Mouse (Mus musculus): ENCODE results near the gene Cabp7. TPM values are rescaled to one million over a fixed set of nuclear protein-coding genes. Genes with fewer than 3 reads are reported as not detected.

Gene Cabp7
- polyA plus RNA-seq, 1 experiment from 2014 or later: 0.17 TPM

- no peak overlapping the region for H3K9ac ChIP-seq
- DNase-seq (peak; percentile 96), ATAC-seq (ENCODE audit: insufficient read depth) (peak; percentile 95)
Observed at GRCm38 (mm10) chr11:4697043-4697983, 49.3 kb downstream of the Cabp7 start.

GRCm38 (mm10) chr11:4692162-4692561, 54.4 kb downstream of the Cabp7 start:
- 87% methylated on average over 11 of the region's 11 CpGs for WGBS
- no peak for DNase-seq
- no peaks in the 10 kb centered on the region for H3K36me3 ChIP-seq (ENCODE audit: insufficient read depth)

More at GRCm38 (mm10) chr11:4697043-4697983, 49.3 kb downstream of the Cabp7 start:
- Histone ChIP-seq H3K9me3 (ENCODE audit: low read depth, low read length) (no peaks in the 10 kb centered on the region), H3K4me3 (ENCODE audit: low read depth, low read length) (no peak overlapping the region), H3K36me3 (ENCODE audit: insufficient read depth) (peaks cover 18% of the 10 kb centered on the region), H3K4me2 (no peak overlapping the region), H3K27me3 (ENCODE audit: insufficient read depth, low read length) (no peaks in the 10 kb centered on the region), H3K4me1 (ENCODE audit: insufficient read depth) (no peaks in the 10 kb centered on the region), H3K27ac (ENCODE audit: low read depth) (no peak overlapping the region)
- peak; percentile 61 for TF ChIP-seq CTCF (IDR thresholded peaks at IDR 0.05; ENCODE audit: low read depth)
- WGBS: 26% methylated on average over 7 of the region's 7 CpGs

GRCm38 (mm10) chr11:4691213-4691612, 55.4 kb downstream of the Cabp7 start:
- no peaks in the 10 kb centered on the region; the same call in 1 of the 2 replicates for H3K4me1 ChIP-seq (ENCODE audit: insufficient read depth)
- H3K27ac ChIP-seq (ENCODE audit: low read depth): no peak overlapping the region
- 51% methylated on average over 10 of the region's 10 CpGs for whole genome bisulfite sequencing
- DNase-seq: no peak
- H3K27me3 ChIP-seq (ENCODE audit: insufficient read depth, low read length): no peaks in the 10 kb centered on the region
- no peak overlapping the region for H3K4me3 ChIP-seq (ENCODE audit: low read depth, low read length)
- no peak for ATAC-seq (ENCODE audit: insufficient read depth)
- no peak overlapping the region for H3K4me2 ChIP-seq
- H3K9ac ChIP-seq: no peak overlapping the region
- TF ChIP-seq CTCF (IDR thresholded peaks at IDR 0.05; ENCODE audit: low read depth): no peak
- no peaks in the 10 kb centered on the region for H3K36me3 ChIP-seq (ENCODE audit: insufficient read depth)
- H3K9me3 ChIP-seq (ENCODE audit: low read depth, low read length): no peaks in the 10 kb centered on the region

More at GRCm38 (mm10) chr11:4692162-4692561, 54.4 kb downstream of the Cabp7 start:
- Histone ChIP-seq H3K4me1 (ENCODE audit: insufficient read depth) (no peaks in the 10 kb centered on the region; the same call in 1 of the 2 replicates), H3K27me3 (ENCODE audit: insufficient read depth, low read length) (no peaks in the 10 kb centered on the region), H3K27ac (ENCODE audit: low read depth) (no peak overlapping the region), H3K4me3 (ENCODE audit: low read depth, low read length) (no peak overlapping the region), H3K9me3 (ENCODE audit: low read depth, low read length) (no peaks in the 10 kb centered on the region), H3K9ac (no peak overlapping the region), H3K4me2 (no peak overlapping the region)
- ATAC-seq (ENCODE audit: insufficient read depth): no peak
- TF ChIP-seq CTCF (IDR thresholded peaks at IDR 0.05; ENCODE audit: low read depth): no peak

GRCm38 (mm10) chr11:4690353-4690752, 56.2 kb downstream of the Cabp7 start:
- Histone ChIP-seq H3K9ac (no peak overlapping the region), H3K27me3 (ENCODE audit: insufficient read depth, low read length) (no peaks in the 10 kb centered on the region), H3K4me3 (ENCODE audit: low read depth, low read length) (no peak overlapping the region), H3K9me3 (ENCODE audit: low read depth, low read length) (no peaks in the 10 kb centered on the region), H3K4me2 (no peak overlapping the region), H3K4me1 (ENCODE audit: insufficient read depth) (no peaks in the 10 kb centered on the region; the same call in 1 of the 2 replicates), H3K36me3 (ENCODE audit: insufficient read depth) (no peaks in the 10 kb centered on the region), H3K27ac (ENCODE audit: low read depth) (no peak overlapping the region)
- no peak for ATAC-seq (ENCODE audit: insufficient read depth)
- no peak for DNase-seq
- no peak for TF ChIP-seq CTCF (IDR thresholded peaks at IDR 0.05; ENCODE audit: low read depth)
- 83% methylated on average over 7 of the region's 7 CpGs for WGBS

- DNase-seq (no peak), ATAC-seq (ENCODE audit: insufficient read depth) (no peak)
- no peak for TF ChIP-seq CTCF (IDR thresholded peaks at IDR 0.05; ENCODE audit: low read depth)
- H3K27me3 ChIP-seq (ENCODE audit: insufficient read depth, low read length): no peaks in the 10 kb centered on the region
- no peak overlapping the region for H3K4me2 ChIP-seq
- no peaks in the 10 kb centered on the region for H3K36me3 ChIP-seq (ENCODE audit: insufficient read depth)
- H3K4me3 ChIP-seq (ENCODE audit: low read depth, low read length): no peak overlapping the region
- H3K9ac ChIP-seq: no peak overlapping the region; the same call in 1 of the 2 replicates
- no peaks in the 10 kb centered on the region; the same call in 1 of the 2 replicates for H3K4me1 ChIP-seq (ENCODE audit: insufficient read depth)
- 44% methylated on average over 11 of the region's 11 CpGs for WGBS
- H3K9me3 ChIP-seq (ENCODE audit: low read depth, low read length): no peaks in the 10 kb centered on the region
- no peak overlapping the region for H3K27ac ChIP-seq (ENCODE audit: low read depth)
Observed at GRCm38 (mm10) chr11:4688632-4689380, 57.8 kb downstream of the Cabp7 start.

GRCm38 (mm10) chr11:4687874-4688273, 58.7 kb downstream of the Cabp7 start:
- peaks cover 7% of the 10 kb centered on the region for H3K36me3 ChIP-seq (ENCODE audit: insufficient read depth)
- H3K27ac ChIP-seq (ENCODE audit: low read depth): no peak overlapping the region
- no peaks in the 10 kb centered on the region for H3K9me3 ChIP-seq (ENCODE audit: low read depth, low read length)
- no peak overlapping the region for H3K9ac ChIP-seq
- DNase-seq (no peak), ATAC-seq (ENCODE audit: insufficient read depth) (no peak)
- H3K4me1 ChIP-seq (ENCODE audit: insufficient read depth): no peaks in the 10 kb centered on the region; the same call in 1 of the 2 replicates
- no peak overlapping the region for H3K4me2 ChIP-seq
- TF ChIP-seq CTCF (IDR thresholded peaks at IDR 0.05; ENCODE audit: low read depth): no peak
- H3K27me3 ChIP-seq (ENCODE audit: insufficient read depth, low read length): no peaks in the 10 kb centered on the region
- 20% methylated on average over 3 of the region's 3 CpGs for WGBS
- H3K4me3 ChIP-seq (ENCODE audit: low read depth, low read length): no peak overlapping the region

GRCm38 (mm10) chr11:4687027-4687426, 59.6 kb downstream of the Cabp7 start:
- DNase-seq: no peak
- Histone ChIP-seq H3K27ac (ENCODE audit: low read depth) (no peak overlapping the region), H3K4me3 (ENCODE audit: low read depth, low read length) (no peak overlapping the region), H3K27me3 (ENCODE audit: insufficient read depth, low read length) (no peaks in the 10 kb centered on the region), H3K4me2 (no peak overlapping the region), H3K4me1 (ENCODE audit: insufficient read depth) (no peaks in the 10 kb centered on the region; the same call in 1 of the 2 replicates), H3K9me3 (ENCODE audit: low read depth, low read length) (no peaks in the 10 kb centered on the region), H3K9ac (no peak overlapping the region), H3K36me3 (ENCODE audit: insufficient read depth) (peaks cover 13% of the 10 kb centered on the region)
- WGBS: 62% methylated on average over 3 of the region's 3 CpGs
- TF ChIP-seq CTCF (IDR thresholded peaks at IDR 0.05; ENCODE audit: low read depth): no peak
- no peak for ATAC-seq (ENCODE audit: insufficient read depth)

Other genes with a start within 250 kb of the Cabp7 start
- 29.5 and 32.1 TPM in 2 replicates for gene Mtmr3, start 151.9 kb downstream of the Cabp7 start, polyA plus RNA-seq (2014; fragmentation: Nextera tagmentation; extraction: Ambion mirVana)
- not detected in 2 replicates for gene Gm11032, start 126.7 kb downstream of the Cabp7 start, polyA plus RNA-seq (2014; fragmentation: Nextera tagmentation; extraction: Ambion mirVana)
- gene Ascc2, start 109.0 kb downstream of the Cabp7 start, polyA plus RNA-seq (2014; fragmentation: Nextera tagmentation; extraction: Ambion mirVana): 36.6 and 37.3 TPM in 2 replicates
- gene Uqcr10, start 42.4 kb downstream of the Cabp7 start, polyA plus RNA-seq (2014; fragmentation: Nextera tagmentation; extraction: Ambion mirVana): 736 and 777 TPM in 2 replicates
- 70.4 and 74.1 TPM in 2 replicates for gene Zmat5, start 42.1 kb downstream of the Cabp7 start, polyA plus RNA-seq (2014; fragmentation: Nextera tagmentation; extraction: Ambion mirVana)
- 43.3 and 47.6 TPM in 2 replicates for gene Nf2, start 102.8 kb upstream of the Cabp7 start, polyA plus RNA-seq (2014; fragmentation: Nextera tagmentation; extraction: Ambion mirVana)
- gene Nipsnap1, start 127.2 kb upstream of the Cabp7 start, polyA plus RNA-seq (2014; fragmentation: Nextera tagmentation; extraction: Ambion mirVana): 32.0 and 32.4 TPM in 2 replicates
- 37.7 and 43.4 TPM in 2 replicates for gene Thoc5, start 148.5 kb upstream of the Cabp7 start, polyA plus RNA-seq (2014; fragmentation: Nextera tagmentation; extraction: Ambion mirVana)
- 0.35 and 0.36 TPM in 2 replicates for gene Nefh, start 201.3 kb upstream of the Cabp7 start, polyA plus RNA-seq (2014; fragmentation: Nextera tagmentation; extraction: Ambion mirVana)
- 45.6 and 48.9 TPM in 2 replicates for gene Ap1b1, start 240.0 kb upstream of the Cabp7 start, polyA plus RNA-seq (2014; fragmentation: Nextera tagmentation; extraction: Ambion mirVana)

Data from lung, embryonic 14.5 days (tissue).